Mouse (Mus musculus) midbrain, embryonic 16.5 days (tissue): Measurements from ENCODE around the gene Efcab12. TPM values are rescaled to one million over a fixed set of nuclear protein-coding genes. Genes with fewer than 3 reads are reported as not detected.

Experiments used
- ATAC-seq: fragments of 200-750 bp; cut with Nextera tagmentation; 2 replicates; pipeline ENCODE4 v1.8.0; 2017; ENCODE audit warnings: moderate TSS enrichment
- H3K27ac ChIP-seq: fragments of 300-500 bp; sonication (generic); 2 replicates; pipeline ENCODE4 v1.5.1; 2014; ENCODE audit warnings: mild to moderate bottlenecking, low read length, mixed read lengths
- H3K27me3 ChIP-seq: fragments of 300-500 bp; sonication (generic); 2 replicates; pipeline ENCODE4 v1.6.1; 2014; ENCODE audit warnings: low read depth, low read length, mixed read lengths; ENCODE audit not compliant: control insufficient read depth, insufficient read depth
- H3K36me3 ChIP-seq: fragments of 300-500 bp; sonication (generic); 2 replicates; pipeline ENCODE4 v1.6.1; 2014; ENCODE audit warnings: mild to moderate bottlenecking, low read length, moderate library complexity, mixed read lengths; ENCODE audit not compliant: control insufficient read depth, insufficient read depth
- H3K4me1 ChIP-seq: fragments of 300-500 bp; sonication (generic); 2 replicates; pipeline ENCODE4 v1.6.1; 2014; ENCODE audit warnings: mild to moderate bottlenecking, low read length, mixed read lengths; ENCODE audit not compliant: control insufficient read depth, insufficient read depth
- H3K4me2 ChIP-seq: fragments of 300-500 bp; sonication (generic); 2 replicates; pipeline ENCODE4 v1.6.1; 2014; ENCODE audit warnings: mild to moderate bottlenecking, low read length, mixed read lengths
- H3K4me3 ChIP-seq: fragments of 300-500 bp; sonication (generic); 2 replicates; pipeline ENCODE4 v1.5.1; 2014; ENCODE audit warnings: low read depth, mild to moderate bottlenecking, low read length, moderate library complexity, mixed read lengths
- H3K9ac ChIP-seq: fragments of 300-500 bp; sonication (generic); 2 replicates; pipeline ENCODE4 v1.6.1; 2014; ENCODE audit warnings: low read depth, low read length, mixed read lengths
- H3K9me3 ChIP-seq: fragments of 300-500 bp; sonication (generic); replicated peaks from 2 replicates; pipeline ENCODE4 v1.6.1; 2014; ENCODE audit warnings: mild to moderate bottlenecking, low read length, mixed read lengths; ENCODE audit not compliant: control insufficient read depth, poor library complexity, severe bottlenecking
- WGBS: fragments of 180-500 bp; shearing (Covaris S2); extraction: QIAGEN DNeasy Blood & Tissue Kit; methylation state at CpG from one replicate; pipeline ENCODE4 v1.1.7; 2014; 5-methylcytosine and 5-hydroxymethylcytosine counted together
- polyA plus RNA-seq: library from polyadenylated mRNA; unstranded; fragments of >200 nt; fragmentation: Nextera tagmentation; extraction: Ambion mirVana; gene quantifications from 2 replicates; pipeline ENCODE4 v1.2.1, GENCODE M21; 2015

Efcab12 gene
- polyA plus RNA-seq, 1 experiment from 2014 or later, result 3.1 TPM

DNA sequence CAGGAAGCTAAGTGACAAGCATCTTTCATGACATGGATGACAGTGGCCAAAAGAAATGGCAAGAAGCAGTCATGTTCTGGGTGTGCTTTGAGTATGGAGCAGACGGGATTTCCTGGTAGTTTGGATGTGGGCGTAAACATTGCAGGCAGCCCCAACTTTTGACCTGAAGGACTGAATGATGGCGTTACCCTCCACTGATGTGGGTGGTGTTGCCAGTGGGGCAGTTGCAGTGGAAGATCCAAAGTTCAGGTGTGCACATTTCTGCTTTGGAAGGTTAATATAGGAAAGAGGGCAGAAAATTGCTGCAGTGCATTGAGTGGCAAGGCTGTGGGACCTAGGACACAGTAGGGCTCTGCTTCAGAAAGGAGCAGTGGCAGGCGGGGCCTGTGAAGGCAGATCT is 27.0 kb upstream of the Efcab12 start:
- Histone ChIP-seq H3K4me2 (no peak overlapping the region), H3K4me3 (no peak overlapping the region), H3K36me3 (no peaks in the 10 kb centered on the region; the same call in 1 of the 2 replicates), H3K4me1 (no peaks in the 10 kb centered on the region), H3K9me3 (no peaks in the 10 kb centered on the region), H3K27ac (no peak overlapping the region), H3K9ac (no peak overlapping the region), H3K27me3 (no peaks in the 10 kb centered on the region)
- no peak for ATAC-seq
- 95% methylated on average over 4 of the region's 4 CpGs for WGBS

DNA sequence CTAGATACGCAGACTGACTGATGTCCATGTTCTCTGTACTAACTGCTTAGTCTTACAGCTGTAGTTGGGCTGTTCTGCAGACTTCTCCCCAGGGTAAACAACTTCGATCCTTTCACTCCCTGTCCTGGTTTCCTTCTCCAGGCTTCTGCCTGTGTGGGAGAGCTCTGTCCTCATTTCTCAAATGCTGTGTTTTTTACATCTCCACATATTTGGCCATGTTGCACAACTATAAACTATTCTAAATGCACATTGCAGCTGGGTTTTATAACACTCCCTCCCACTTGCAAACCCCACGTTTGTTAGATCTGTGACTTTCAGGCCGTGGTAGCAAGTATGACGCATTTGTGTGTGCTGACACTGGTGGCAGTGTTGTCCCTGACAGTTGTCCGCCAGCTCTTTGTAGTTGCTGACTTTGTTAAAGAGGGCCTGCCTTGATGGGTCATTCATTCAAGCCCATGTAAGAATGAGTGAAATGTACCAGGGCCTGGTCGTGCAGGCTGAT is 25.2 kb upstream of the Efcab12 start:
- H3K27ac ChIP-seq, result no peak overlapping the region
- H3K4me2 ChIP-seq, result no peak overlapping the region
- no peaks in the 10 kb centered on the region for H3K9me3 ChIP-seq
- WGBS, result 74% methylated on average over 7 of the region's 7 CpGs
- H3K9ac ChIP-seq, result no peak overlapping the region
- no peaks in the 10 kb centered on the region for H3K4me1 ChIP-seq
- H3K36me3 ChIP-seq, result no peaks in the 10 kb centered on the region; the same call in 1 of the 2 replicates
- no peak for ATAC-seq
- no peak overlapping the region for H3K4me3 ChIP-seq
- H3K27me3 ChIP-seq, result no peaks in the 10 kb centered on the region

DNA sequence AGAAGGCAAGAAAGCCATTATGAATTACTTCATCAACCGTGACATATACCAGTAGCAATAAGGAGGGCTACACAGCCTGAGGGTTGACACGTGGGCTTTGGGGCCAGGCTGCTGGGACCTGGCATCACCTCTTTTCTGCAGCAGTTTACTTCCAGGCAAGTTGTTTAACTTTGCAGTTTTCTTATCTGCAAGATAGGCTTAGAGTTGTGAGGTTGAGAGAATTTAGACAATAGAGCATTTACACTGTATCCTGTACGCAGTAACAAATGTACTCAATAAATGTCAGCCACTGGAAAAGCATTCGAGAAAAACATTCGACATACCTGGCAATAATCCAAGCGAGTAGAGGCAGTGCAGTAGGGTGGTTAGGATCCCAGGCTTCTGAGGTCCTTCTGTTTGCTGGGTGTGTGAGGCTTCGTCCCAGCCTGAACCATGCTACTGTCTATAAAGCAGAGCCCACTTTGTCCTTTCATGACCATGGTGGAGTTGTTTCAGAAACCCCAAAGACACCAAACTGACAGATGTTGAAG is 21.9 kb upstream of the Efcab12 start:
- no peaks in the 10 kb centered on the region; the same call in 1 of the 2 replicates for H3K36me3 ChIP-seq
- no peak overlapping the region for H3K4me2 ChIP-seq
- H3K4me1 ChIP-seq, result peaks cover 2% of the 10 kb centered on the region
- no peaks in the 10 kb centered on the region for H3K27me3 ChIP-seq
- H3K4me3 ChIP-seq, result no peak overlapping the region
- H3K27ac ChIP-seq, result no peak overlapping the region
- WGBS, result 84% methylated on average over 7 of the region's 7 CpGs
- no peak for ATAC-seq
- no peak overlapping the region for H3K9ac ChIP-seq
- H3K9me3 ChIP-seq, result no peaks in the 10 kb centered on the region

DNA sequence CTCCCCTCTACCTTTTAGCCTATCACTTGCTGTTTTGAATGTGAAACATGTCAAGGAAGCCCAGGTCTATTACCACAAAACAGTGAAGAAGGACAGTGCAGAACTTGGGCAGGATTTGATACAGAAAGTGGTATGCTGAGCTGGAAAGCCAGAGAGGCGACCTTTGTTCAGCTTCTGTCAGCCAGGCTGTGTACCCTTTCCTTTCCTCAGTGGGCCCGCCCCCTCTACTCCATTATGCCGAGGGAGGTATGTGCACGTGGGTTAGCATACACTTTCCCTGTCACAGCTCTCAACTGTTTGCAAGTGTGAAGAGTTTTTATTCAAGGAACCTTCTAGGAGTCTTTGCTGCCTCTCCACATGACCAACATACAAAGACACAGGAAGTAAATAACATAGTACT is 21.0 kb upstream of the Efcab12 start:
- Histone ChIP-seq H3K4me2 (no peak overlapping the region), H3K9ac (no peak overlapping the region), H3K4me1 (peaks cover 2% of the 10 kb centered on the region), H3K9me3 (no peaks in the 10 kb centered on the region), H3K27ac (no peak overlapping the region), H3K27me3 (no peaks in the 10 kb centered on the region), H3K36me3 (no peaks in the 10 kb centered on the region; the same call in 1 of the 2 replicates), H3K4me3 (no peak overlapping the region)
- no peak for ATAC-seq
- 66% methylated on average over 4 of the region's 4 CpGs for WGBS

DNA sequence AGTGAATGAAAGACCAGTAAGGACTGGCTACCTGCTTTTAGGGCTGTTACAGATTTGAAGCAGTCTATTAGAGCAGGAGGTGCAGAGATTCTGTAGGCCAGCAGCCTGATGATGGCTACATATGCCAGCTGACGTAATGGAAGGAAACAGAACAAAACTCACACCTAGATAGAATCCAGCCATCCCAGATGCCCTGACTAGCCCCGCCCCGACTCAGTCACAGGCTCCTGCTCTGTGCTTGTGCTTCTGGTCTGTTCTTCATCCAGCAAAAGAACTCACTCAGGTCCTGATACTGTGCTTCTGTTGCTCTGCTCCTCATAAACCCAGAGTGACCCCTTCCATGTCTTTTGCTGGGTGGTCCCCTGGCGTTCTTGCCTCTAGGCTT is 18.1 kb upstream of the Efcab12 start:
- Histone ChIP-seq H3K9me3 (no peaks in the 10 kb centered on the region), H3K4me2 (no peak overlapping the region), H3K27me3 (no peaks in the 10 kb centered on the region), H3K27ac (no peak overlapping the region), H3K4me3 (no peak overlapping the region), H3K4me1 (peaks cover 11% of the 10 kb centered on the region), H3K36me3 (no peaks in the 10 kb centered on the region), H3K9ac (no peak overlapping the region)
- WGBS, result 76% methylated on average over 4 of the region's 4 CpGs
- ATAC-seq, result no peak

DNA sequence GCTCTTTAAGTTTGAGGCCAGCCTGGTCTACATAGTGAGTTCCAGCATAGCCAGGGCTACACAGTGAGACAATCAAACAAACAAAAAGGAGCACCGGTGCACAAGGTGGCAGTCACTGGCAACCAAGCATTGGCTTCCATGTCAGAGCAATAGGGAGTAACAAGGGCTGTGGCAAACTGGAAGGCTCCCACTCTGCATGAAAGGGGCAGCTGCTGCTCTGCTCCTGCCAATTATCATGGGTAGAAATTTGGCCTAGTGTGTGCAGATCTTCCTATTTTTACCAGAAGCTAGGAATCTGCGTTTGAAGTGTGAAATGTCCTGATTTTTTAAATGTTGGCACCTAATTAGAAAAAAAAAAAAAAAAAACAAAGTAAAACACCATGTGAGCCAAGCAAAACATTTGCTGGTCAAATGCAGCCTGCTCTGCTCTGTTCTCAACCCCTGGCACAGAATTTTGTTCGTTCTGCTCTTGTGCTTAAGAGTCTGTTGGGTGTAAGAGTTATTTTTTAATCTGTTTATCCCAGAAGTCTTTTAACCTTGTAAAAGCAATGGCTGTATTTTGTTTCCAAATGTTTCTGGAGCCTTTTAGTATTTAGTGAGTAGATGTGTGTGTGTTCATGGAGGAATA is 17.6 kb upstream of the Efcab12 start:
- Histone ChIP-seq H3K9ac (no peak overlapping the region), H3K27me3 (no peaks in the 10 kb centered on the region), H3K4me2 (no peak overlapping the region), H3K36me3 (no peaks in the 10 kb centered on the region), H3K4me1 (peaks cover 11% of the 10 kb centered on the region), H3K9me3 (no peaks in the 10 kb centered on the region), H3K27ac (no peak overlapping the region), H3K4me3 (no peak overlapping the region)
- no peak for ATAC-seq
- WGBS, result 86% methylated on average over 3 of the region's 3 CpGs

DNA sequence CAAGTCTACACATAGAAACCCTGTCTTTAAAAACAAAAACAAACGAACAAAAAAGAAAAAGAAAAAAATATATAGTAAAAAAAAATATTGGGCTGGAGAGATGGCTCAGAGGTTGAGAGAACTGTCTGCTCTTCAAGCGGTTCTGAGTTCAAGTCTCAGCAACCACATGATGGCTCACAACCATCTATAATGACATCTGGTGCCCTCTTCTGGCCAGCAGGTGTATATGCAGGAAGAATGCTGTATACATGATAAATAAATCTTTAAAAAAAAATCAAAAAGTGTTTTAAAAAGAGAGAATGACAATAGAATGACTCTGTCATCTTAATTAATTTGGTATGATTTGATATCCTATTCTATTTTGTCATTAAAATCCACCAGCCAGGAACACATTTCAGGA is 16.2 kb upstream of the Efcab12 start:
- ATAC-seq, result no peak
- Histone ChIP-seq H3K27me3 (no peaks in the 10 kb centered on the region), H3K36me3 (no peaks in the 10 kb centered on the region), H3K4me3 (no peak overlapping the region), H3K9ac (no peak overlapping the region), H3K9me3 (no peaks in the 10 kb centered on the region), H3K4me2 (no peak overlapping the region), H3K4me1 (peaks cover 11% of the 10 kb centered on the region), H3K27ac (no peak overlapping the region)
- WGBS, result 66% methylated on average over 2 of the region's 2 CpGs

DNA sequence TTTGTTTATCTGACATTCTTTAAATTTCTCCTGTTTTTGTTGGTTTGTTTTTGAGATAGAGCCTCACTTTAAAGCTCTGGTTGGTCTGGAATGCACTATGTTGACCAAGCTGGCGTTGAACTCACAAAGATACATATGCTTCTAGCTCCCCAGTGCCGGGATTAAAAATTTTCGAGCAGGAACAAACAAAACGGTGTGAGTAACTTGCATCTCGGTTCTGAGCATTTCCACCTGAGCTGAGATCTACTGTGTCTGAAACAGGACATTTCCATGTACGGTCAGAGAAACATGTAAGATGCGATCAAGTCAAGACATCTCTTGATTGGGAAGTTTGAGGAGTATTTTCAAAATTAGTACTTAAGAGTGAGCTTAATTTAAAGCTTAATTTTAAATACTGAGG is 15.8 kb upstream of the Efcab12 start:
- H3K4me3 ChIP-seq, result peak overlapping the region; percentile 69
- peak overlapping the region; percentile 60 for H3K4me2 ChIP-seq
- H3K36me3 ChIP-seq, result no peaks in the 10 kb centered on the region
- no peak for ATAC-seq
- H3K27ac ChIP-seq, result peak overlapping the region; percentile 88
- no peaks in the 10 kb centered on the region for H3K9me3 ChIP-seq
- WGBS, result 39% methylated on average over 7 of the region's 7 CpGs
- no peaks in the 10 kb centered on the region for H3K27me3 ChIP-seq
- peaks cover 11% of the 10 kb centered on the region for H3K4me1 ChIP-seq
- peak overlapping the region; percentile 66 for H3K9ac ChIP-seq

DNA sequence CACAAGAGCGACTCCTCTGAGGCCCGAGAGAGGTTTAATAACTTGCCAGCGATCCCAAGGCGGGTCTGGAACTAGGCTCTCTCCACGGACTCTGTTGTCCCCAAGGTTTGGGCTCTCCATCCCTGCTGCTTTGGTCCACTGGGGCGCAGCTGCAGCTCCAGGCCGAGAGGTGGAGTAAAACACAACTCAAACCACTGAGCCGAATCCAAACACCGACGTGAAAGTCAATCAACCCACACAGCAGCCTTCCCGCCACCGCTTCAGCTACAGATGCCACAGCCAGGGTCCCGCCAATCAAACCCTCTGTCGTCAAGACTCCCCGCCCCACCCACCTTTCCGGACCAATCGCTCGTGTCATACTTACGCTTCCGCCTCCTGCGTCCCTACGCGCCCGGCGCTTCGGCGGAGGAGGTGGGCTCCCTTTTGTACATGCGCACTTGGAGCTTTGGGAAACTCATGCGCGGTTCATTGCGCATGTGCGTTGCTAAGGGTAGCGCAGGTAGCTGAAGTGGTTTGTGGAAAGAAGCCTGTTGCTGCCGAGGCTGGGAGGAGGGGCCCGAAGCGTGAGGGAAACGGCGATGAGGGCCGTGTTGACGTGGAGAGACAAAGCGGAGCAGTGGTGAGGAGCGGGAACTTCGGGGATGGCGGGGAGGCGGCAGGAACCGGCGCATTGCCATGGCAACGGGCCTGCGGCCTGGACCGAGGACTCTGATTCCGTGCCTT is 15.0 kb upstream of the Efcab12 start, which contains the start of the genes Mbd4 and Ift122:
TSS of gene Mbd4 (minus strand) at position 281 of the 723 bp plus-strand sequence.
TSS of gene Ift122 (plus strand) at position 380 of the 723 bp plus-strand sequence.
- Histone ChIP-seq H3K4me2 (peak within 1 kb of the TSS; percentile 60), H3K9me3 (no peaks in the 10 kb centered on the region), H3K4me3 (peak within 1 kb of the TSS; percentile 69), H3K36me3 (no peaks in the 10 kb centered on the region), H3K4me1 (peaks cover 11% of the 10 kb centered on the region), H3K27ac (peak within 1 kb of the TSS; percentile 88), H3K27me3 (no peaks in the 10 kb centered on the region), H3K9ac (peak within 1 kb of the TSS; percentile 66)
- ATAC-seq, result peak; percentile 99
- under 1% methylated on average over 51 of the region's 51 CpGs for WGBS
